Mouse (Mus musculus) heart, adult 2 months (tissue): ENCODE data around the gene Wdr20.

ENCODE experiments used
- CTCF ChIP-seq: fragments of 200-600 bp; IDR thresholded peaks from 2 replicates; pipeline ENCODE4 v1.8.1; 2022; ENCODE audit warnings: antibody characterized with exemption, mild to moderate bottlenecking, moderate library complexity
- EP300 ChIP-seq: fragments of 200-500 bp; IDR thresholded peaks from 2 replicates; pipeline ENCODE4 v1.6.1; 2011; ENCODE audit warnings: low read depth, low read length, control low read depth; ENCODE audit not compliant: insufficient read depth
- POLR2A ChIP-seq: fragments of 200-500 bp; IDR thresholded peaks from 2 replicates; pipeline ENCODE4 v1.6.1; 2011; ENCODE audit warnings: mild to moderate bottlenecking, low read depth, low read length, control low read depth; ENCODE audit not compliant: insufficient read depth

- TF ChIP-seq CTCF = no peak
- no peak for TF ChIP-seq EP300
- TF ChIP-seq POLR2A = no peak
Observed at GRCm38 (mm10) chr12:110851414-110851813, 113.7 kb downstream of the Wdr20 start.
